16 mouse cellular contexts compared by ENCODE assay signal in the genomic region with DNA sequence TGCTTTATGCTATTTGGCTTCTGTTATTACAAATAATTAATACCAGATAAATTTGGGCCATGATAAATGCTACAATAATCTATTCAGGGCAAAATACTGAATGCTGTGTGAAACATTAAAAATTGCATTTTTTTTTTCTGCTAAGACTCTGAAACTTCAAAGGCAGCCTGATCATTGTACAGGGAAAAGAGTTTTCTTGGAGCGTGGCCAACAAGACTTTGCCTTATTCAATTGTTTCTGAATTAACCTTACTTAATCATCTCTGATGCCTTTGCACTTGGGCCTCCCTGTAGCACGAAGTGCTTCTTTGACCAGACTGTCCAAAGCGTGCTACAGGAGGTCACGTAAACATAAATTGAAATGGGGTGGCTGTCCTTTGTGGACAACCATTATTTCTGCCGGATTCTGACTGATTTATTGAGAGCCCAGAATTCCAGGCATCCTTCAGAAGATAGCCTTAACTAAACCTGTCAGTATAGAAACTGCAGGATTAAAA.
DNase-seq lines count a peak whose midpoint lies in the region; ATAC-seq and TF ChIP-seq lines count a peak whose summit lies in the region.
"Had no signal": no experiment of that assay in that cellular context is flagged by ENCODE, and none has a peak within 500 bp of the region (broad histone marks: within the 10 kb centered on the region; RNA-seq: fewer than 3 reads in every experiment).

No protein-coding gene starts in this region.

- DNase-seq in adrenal gland, adult 2 months = peak; percentile 2
- no peak for DNase-seq in adrenal gland, postnatal 14 days
- no peak for DNase-seq in midbrain, embryonic 10.5 days (ENCODE audit: low spot score)
- peak; percentile 31 for DNase-seq in hindbrain, postnatal 0 days (ENCODE audit: low spot score)
- DNase-seq: heart, postnatal 14 days; kidney, adult 18-20 months; lung, postnatal 10 days; thymus, postnatal 14 days had no signal

- H3K4me2 ChIP-seq in midbrain, embryonic 16.5 days (ENCODE audit: low read length) = no peak overlapping the region
- H3K4me2 ChIP-seq in hindbrain, postnatal 0 days (ENCODE audit: low read depth, low read length) = no peak overlapping the region
- H3K4me2 ChIP-seq in neural tube, embryonic 15.5 days = no peak overlapping the region
- H3K4me2 ChIP-seq: embryonic facial prominence, embryonic 12.5 days; liver, embryonic 11.5 days; stomach, embryonic 15.5 days had no signal

- no peak overlapping the region for H3K9ac ChIP-seq in midbrain, embryonic 16.5 days (ENCODE audit: low read depth, low read length)
- H3K9ac ChIP-seq in hindbrain, postnatal 0 days (replicated peaks; ENCODE audit: low read length) = no peak overlapping the region
- H3K9ac ChIP-seq in neural tube, embryonic 15.5 days (replicated peaks) = no peak overlapping the region
- H3K9ac ChIP-seq: embryonic facial prominence, embryonic 12.5 days; stomach, embryonic 15.5 days had no signal

- H3K27ac ChIP-seq in midbrain, embryonic 10.5 days (replicated peaks) = peak overlapping the region; percentile 83
- no peak overlapping the region for H3K27ac ChIP-seq in midbrain, embryonic 16.5 days (ENCODE audit: low read length)
- peak overlapping the region; percentile 75 for H3K27ac ChIP-seq in hindbrain, postnatal 0 days
- peak overlapping the region; percentile 60 for H3K27ac ChIP-seq in neural tube, embryonic 15.5 days (replicated peaks)
- H3K27ac ChIP-seq: embryonic facial prominence, embryonic 12.5 days; stomach, embryonic 15.5 days had no signal

- H3K36me3 ChIP-seq in midbrain, embryonic 10.5 days = no peaks in the 10 kb centered on the region
- no peaks in the 10 kb centered on the region for H3K36me3 ChIP-seq in midbrain, embryonic 16.5 days (ENCODE audit: control insufficient read depth, insufficient read depth, low read length)
- no peaks in the 10 kb centered on the region for H3K36me3 ChIP-seq in hindbrain, postnatal 0 days (ENCODE audit: insufficient read depth, low read length)
- H3K36me3 ChIP-seq in neural tube, embryonic 15.5 days = no peaks in the 10 kb centered on the region
- H3K36me3 ChIP-seq: embryonic facial prominence, embryonic 12.5 days; stomach, embryonic 15.5 days had no signal

- no peak for ATAC-seq in midbrain, embryonic 16.5 days
- no peak for ATAC-seq in hindbrain, postnatal 0 days
- no peak for ATAC-seq in neural tube, embryonic 15.5 days (ENCODE audit: low FRiP score)
- no peak for ATAC-seq in activated CD4-positive, CD25-positive, alpha-beta regulatory T cell, adult 4 months
- ATAC-seq in megakaryocyte progenitor cell, adult 5-6 weeks (replicated peaks; ENCODE audit: poor library complexity) = no peak

- no peaks in the 10 kb centered on the region for H3K9me3 ChIP-seq in midbrain, embryonic 10.5 days (replicated peaks)
- H3K9me3 ChIP-seq in midbrain, embryonic 16.5 days (replicated peaks; ENCODE audit: control insufficient read depth, low read length, poor library complexity, severe bottlenecking) = no peaks in the 10 kb centered on the region
- no peaks in the 10 kb centered on the region for H3K9me3 ChIP-seq in hindbrain, postnatal 0 days (ENCODE audit: low read length)
- H3K9me3 ChIP-seq in neural tube, embryonic 15.5 days (replicated peaks) = no peaks in the 10 kb centered on the region
- H3K9me3 ChIP-seq: embryonic facial prominence, embryonic 12.5 days; stomach, embryonic 15.5 days had no signal

- no peak for TF ChIP-seq CTCF in hindbrain, postnatal 0 days (IDR thresholded peaks at IDR 0.05; ENCODE audit: low read depth)

- peaks cover 15% of the 10 kb centered on the region for H3K4me1 ChIP-seq in midbrain, embryonic 10.5 days
- peaks cover 3% of the 10 kb centered on the region; the same call in 1 of the 2 replicates for H3K4me1 ChIP-seq in midbrain, embryonic 16.5 days (ENCODE audit: control insufficient read depth, insufficient read depth, low read length)
- 0 out of 2 replicates have a peak, but pooled peaks cover 14% of the 10 kb centered on the region for H3K4me1 ChIP-seq in hindbrain, postnatal 0 days (ENCODE audit: insufficient read depth, low read length)
- peaks cover 6% of the 10 kb centered on the region for H3K4me1 ChIP-seq in neural tube, embryonic 15.5 days
- H3K4me1 ChIP-seq: stomach, embryonic 15.5 days had no signal

- WGBS in midbrain, embryonic 10.5 days = 79% methylated on average over 5 of the region's 5 CpGs
- WGBS in midbrain, embryonic 16.5 days = 45% methylated on average over 5 of the region's 5 CpGs
- WGBS in hindbrain, postnatal 0 days = 39% methylated on average over 5 of the region's 5 CpGs
- WGBS in neural tube, embryonic 15.5 days = 18% methylated on average over 5 of the region's 5 CpGs

- no peaks in the 10 kb centered on the region for H3K27me3 ChIP-seq in midbrain, embryonic 10.5 days (ENCODE audit: low read depth, poor library complexity, severe bottlenecking)
- H3K27me3 ChIP-seq in midbrain, embryonic 16.5 days (ENCODE audit: control insufficient read depth, insufficient read depth, low read depth, low read length) = no peaks in the 10 kb centered on the region
- H3K27me3 ChIP-seq in hindbrain, postnatal 0 days (ENCODE audit: insufficient read depth, low read length) = no peaks in the 10 kb centered on the region
- H3K27me3 ChIP-seq in neural tube, embryonic 15.5 days (replicated peaks) = no peaks in the 10 kb centered on the region
- H3K27me3 ChIP-seq: embryonic facial prominence, embryonic 12.5 days; stomach, embryonic 15.5 days had no signal

- H3K4me3 ChIP-seq in midbrain, embryonic 10.5 days = no peak overlapping the region
- H3K4me3 ChIP-seq in midbrain, embryonic 16.5 days (ENCODE audit: low read depth, low read length) = no peak overlapping the region
- H3K4me3 ChIP-seq in hindbrain, postnatal 0 days (ENCODE audit: low read length) = no peak overlapping the region
- no peak overlapping the region for H3K4me3 ChIP-seq in neural tube, embryonic 15.5 days (replicated peaks)
- H3K4me3 ChIP-seq: embryonic facial prominence, embryonic 12.5 days; left cerebral cortex, adult 2 months; stomach, embryonic 15.5 days had no signal

Comparison
In these comparisons a context has a peak if more than half of its experiments do, and no peak if none do; other contexts are left out.
1. DNase-seq: peak in adrenal gland, adult 2 months (single experiment) and hindbrain, postnatal 0 days (single experiment); none in adrenal gland, postnatal 14 days (single experiment) and midbrain, embryonic 10.5 days (single experiment).